Mouse (Mus musculus) ES-Bruce4 (cell line): ENCODE data around the gene Dctn3. TPM values are rescaled to one million over a fixed set of nuclear protein-coding genes. Genes with fewer than 3 reads are reported as not detected.

Experiments
- H3K27ac ChIP-seq: 2 replicates; pipeline ENCODE4 v1.5.1; 2012; ENCODE audit warnings: low read length, inconsistent platforms; ENCODE audit not compliant: insufficient read depth
- H3K27me3 ChIP-seq: 2 replicates; pipeline ENCODE4 v1.6.1; 2012; ENCODE audit warnings: mild to moderate bottlenecking, low read length, inconsistent platforms; ENCODE audit not compliant: control insufficient read depth, poor library complexity, insufficient read depth, severe bottlenecking
- H3K36me3 ChIP-seq: 2 replicates; pipeline ENCODE4 v1.6.1; 2012; ENCODE audit warnings: inconsistent platforms, mild to moderate bottlenecking, low read length, moderate library complexity; ENCODE audit not compliant: control insufficient read depth, poor library complexity, insufficient read depth, severe bottlenecking
- H3K4me1 ChIP-seq: one replicate; pipeline ENCODE4 v1.8.1; 2011; ENCODE audit warnings: low read length; ENCODE audit not compliant: control insufficient read depth, insufficient read depth
- H3K4me3 ChIP-seq: 2 replicates; pipeline ENCODE4 v1.5.1; 2011; ENCODE audit warnings: low read depth, mild to moderate bottlenecking, low read length
- H3K9ac ChIP-seq: 2 replicates; pipeline ENCODE4 v1.6.1; 2012; ENCODE audit warnings: low read depth, mild to moderate bottlenecking, inconsistent platforms; ENCODE audit not compliant: poor library complexity, severe bottlenecking
- H3K9me3 ChIP-seq: replicated peaks from 2 replicates; pipeline ENCODE4 v1.6.1; 2012; ENCODE audit warnings: mild to moderate bottlenecking, low read length, inconsistent platforms; ENCODE audit not compliant: control insufficient read depth, poor library complexity, insufficient read depth, severe bottlenecking
- CTCF ChIP-seq: IDR thresholded peaks from one replicate; pipeline ENCODE4 v1.8.1; 2011; ENCODE audit warnings: low read depth, low read length
- EP300 ChIP-seq: IDR thresholded peaks from 2 replicates; pipeline ENCODE4 v1.6.1; 2011; ENCODE audit warnings: low read depth, low read length; ENCODE audit not compliant: insufficient read depth
- POLR2A ChIP-seq: IDR thresholded peaks from one replicate; pipeline ENCODE4 v1.8.1; 2011; ENCODE audit warnings: low read length; ENCODE audit not compliant: insufficient read depth
- polyA plus RNA-seq: library from polyadenylated mRNA; stranded (reverse); fragments of >200 nt; gene quantifications from 2 replicates; pipeline ENCODE4 v1.2.4, GENCODE M21; 2011; ENCODE audit warnings: low read depth; ENCODE audit not compliant: missing spikeins, insufficient read depth, insufficient read length

Dctn3 gene
- polyA plus RNA-seq, 1 experiment: 65.1 TPM

GRCm38 (mm10) chr4:41744131-41744530 lies 21.2 kb upstream of the Dctn3 start:
- Histone ChIP-seq H3K4me3 (no peak overlapping the region), H3K9ac (no peak overlapping the region), H3K36me3 (peaks cover 3% of the 10 kb centered on the region), H3K27ac (no peak overlapping the region), H3K9me3 (peaks cover 9% of the 10 kb centered on the region), H3K27me3 (no peaks in the 10 kb centered on the region), H3K4me1 (no peaks in the 10 kb centered on the region)
- no peak for TF ChIP-seq CTCF
- no peak for TF ChIP-seq POLR2A
- no peak for TF ChIP-seq EP300

- Histone ChIP-seq H3K36me3 (peaks cover 14% of the 10 kb centered on the region), H3K9me3 (peaks cover 2% of the 10 kb centered on the region; the same call in 1 of the 2 replicates), H3K4me1 (no peaks in the 10 kb centered on the region), H3K27ac (no peak overlapping the region), H3K9ac (peak overlapping the region; percentile 75), H3K27me3 (no peaks in the 10 kb centered on the region), H3K4me3 (peak overlapping the region; percentile 95)
- peak; percentile 84 for TF ChIP-seq POLR2A
- no peak for TF ChIP-seq EP300
Observed at GRCm38 (mm10) chr4:41741158-41741560, 18.2 kb upstream of the Dctn3 start.

GRCm38 (mm10) chr4:41740380-41741157 lies 17.6 kb upstream of the Dctn3 start:
- Histone ChIP-seq H3K4me1 (no peaks in the 10 kb centered on the region), H3K9ac (peak overlapping the region; percentile 75), H3K36me3 (peaks cover 14% of the 10 kb centered on the region), H3K27ac (no peak overlapping the region), H3K4me3 (peak overlapping the region; percentile 95), H3K9me3 (no peaks in the 10 kb centered on the region), H3K27me3 (no peaks in the 10 kb centered on the region)
- peak; percentile 30 for TF ChIP-seq CTCF
- TF ChIP-seq POLR2A: no peak

GRCm38 (mm10) chr4:41739260-41739659 lies 16.3 kb upstream of the Dctn3 start:
- Histone ChIP-seq H3K9ac (no peak overlapping the region), H3K36me3 (peaks cover 14% of the 10 kb centered on the region), H3K27ac (no peak overlapping the region), H3K4me1 (no peaks in the 10 kb centered on the region), H3K27me3 (no peaks in the 10 kb centered on the region), H3K4me3 (no peak overlapping the region), H3K9me3 (no peaks in the 10 kb centered on the region)
- no peak for TF ChIP-seq EP300
- TF ChIP-seq POLR2A: no peak
- TF ChIP-seq CTCF: no peak

GRCm38 (mm10) chr4:41738256-41738603 lies 15.3 kb upstream of the Dctn3 start:
- H3K9ac ChIP-seq: no peak overlapping the region
- H3K4me1 ChIP-seq: no peaks in the 10 kb centered on the region
- H3K27me3 ChIP-seq: no peaks in the 10 kb centered on the region
- H3K36me3 ChIP-seq: peaks cover 14% of the 10 kb centered on the region
- H3K27ac ChIP-seq: no peak overlapping the region
- TF ChIP-seq CTCF (no peak), POLR2A (no peak), EP300 (no peak)
- no peaks in the 10 kb centered on the region for H3K9me3 ChIP-seq
- no peak overlapping the region for H3K4me3 ChIP-seq

- Histone ChIP-seq H3K4me3 (no peak overlapping the region), H3K27me3 (no peaks in the 10 kb centered on the region), H3K4me1 (no peaks in the 10 kb centered on the region), H3K36me3 (peaks cover 14% of the 10 kb centered on the region), H3K27ac (no peak overlapping the region), H3K9ac (no peak overlapping the region), H3K9me3 (no peaks in the 10 kb centered on the region)
- TF ChIP-seq CTCF: peak; percentile 91
- TF ChIP-seq EP300: 0 out of 2 replicates have a peak, but pooled peaks have one; percentile 12
- no peak for TF ChIP-seq POLR2A
Observed at GRCm38 (mm10) chr4:41737602-41738255, 14.8 kb upstream of the Dctn3 start.
